ENCODE assay signal across 28 mouse cellular contexts in genomic region chr19:3375945-3376495, GRCm38 (mm10). TPM values are rescaled to one million over a fixed set of nuclear protein-coding genes. Genes with fewer than 3 reads are reported as not detected.
DNase-seq lines count a peak whose midpoint lies in the region; ATAC-seq and TF ChIP-seq lines count a peak whose summit lies in the region.
"Had no signal": no experiment of that assay in that cellular context is flagged by ENCODE, and none has a peak within 500 bp of the region (broad histone marks: within the 10 kb centered on the region; RNA-seq: fewer than 3 reads in every experiment).

No protein-coding gene starts in this region.

- 70% methylated on average over 7 of the region's 7 CpGs for WGBS in neural tube, embryonic 11.5 days
- WGBS in lung, postnatal 0 days = 52% methylated on average over 7 of the region's 7 CpGs

- no peak for TF ChIP-seq CTCF in lung, postnatal 0 days (IDR thresholded peaks at IDR 0.05)

- H3K4me1 ChIP-seq in neural tube, embryonic 11.5 days (ENCODE audit: control insufficient read depth, insufficient read depth, low read length) = no peaks in the 10 kb centered on the region
- H3K4me1 ChIP-seq in brown adipose tissue, adult 24 weeks (ENCODE audit: control insufficient read depth, insufficient read depth, insufficient read length, low read length) = peaks cover 16% of the 10 kb centered on the region
- peaks cover 8% of the 10 kb centered on the region; the same call in 1 of the 2 replicates for H3K4me1 ChIP-seq in lung, postnatal 0 days (ENCODE audit: insufficient read depth, low read depth, low read length)
- H3K4me1 ChIP-seq: embryonic facial prominence, embryonic 12.5 days; hindbrain, embryonic 12.5 days; intestine, embryonic 15.5 days; limb, embryonic 12.5 days; neural tube, embryonic 13.5 days had no signal

- ATAC-seq in neural tube, embryonic 11.5 days (ENCODE audit: insufficient read depth, low FRiP score, low TSS enrichment) = no peak
- ATAC-seq in lung, postnatal 0 days = peak; percentile 81
- ATAC-seq: forebrain, embryonic 14.5 days; hindbrain, postnatal 0 days; intestine, embryonic 15.5 days; midbrain, embryonic 16.5 days had no signal

- H3K36me3 ChIP-seq in neural tube, embryonic 11.5 days (ENCODE audit: control insufficient read depth, insufficient read depth, low read length) = no peaks in the 10 kb centered on the region
- H3K36me3 ChIP-seq in lung, postnatal 0 days (ENCODE audit: insufficient read depth, low read length) = peaks cover 37% of the 10 kb centered on the region
- H3K36me3 ChIP-seq: hindbrain, embryonic 12.5 days; intestine, embryonic 15.5 days had no signal

- no peak overlapping the region for H3K9ac ChIP-seq in neural tube, embryonic 11.5 days (ENCODE audit: low read length)
- H3K9ac ChIP-seq in lung, postnatal 0 days (replicated peaks; ENCODE audit: low read depth) = no peak overlapping the region
- H3K9ac ChIP-seq: embryonic facial prominence, embryonic 12.5 days; heart, embryonic 12.5 days; hindbrain, embryonic 12.5 days; intestine, embryonic 15.5 days; limb, embryonic 12.5 days; neural tube, embryonic 13.5 days had no signal

- H3K4me3 ChIP-seq in neural tube, embryonic 11.5 days (ENCODE audit: low read depth, low read length) = no peak overlapping the region
- H3K4me3 ChIP-seq in brown adipose tissue, adult 24 weeks (ENCODE audit: insufficient read depth, low read depth, low read length) = no peak overlapping the region
- no peak overlapping the region for H3K4me3 ChIP-seq in lung, postnatal 0 days (ENCODE audit: low read depth, low read length)
- H3K4me3 ChIP-seq: embryonic facial prominence, embryonic 12.5 days; heart, adult 2 months; heart, embryonic 12.5 days; hindbrain, embryonic 12.5 days; intestine, embryonic 15.5 days; left cerebral cortex, adult 2 months; limb, embryonic 12.5 days; neural tube, embryonic 13.5 days had no signal

- peak; percentile 67 for TF ChIP-seq EP300 in lung, postnatal 0 days (IDR thresholded peaks at IDR 0.05)

- no peak overlapping the region for H3K4me2 ChIP-seq in neural tube, embryonic 11.5 days (ENCODE audit: low read depth)
- no peak overlapping the region for H3K4me2 ChIP-seq in lung, postnatal 0 days (replicated peaks; ENCODE audit: low read depth, low read length)
- H3K4me2 ChIP-seq: embryonic facial prominence, embryonic 12.5 days; heart, embryonic 12.5 days; hindbrain, embryonic 12.5 days; intestine, embryonic 15.5 days; limb, embryonic 12.5 days; liver, embryonic 11.5 days; midbrain, embryonic 11.5 days; neural tube, embryonic 13.5 days had no signal

- H3K27me3 ChIP-seq in neural tube, embryonic 11.5 days (ENCODE audit: control insufficient read depth, insufficient read depth, low read length) = no peaks in the 10 kb centered on the region
- no peaks in the 10 kb centered on the region for H3K27me3 ChIP-seq in lung, postnatal 0 days (replicated peaks; ENCODE audit: insufficient read depth, low read length)
- H3K27me3 ChIP-seq: embryonic facial prominence, embryonic 12.5 days; heart, embryonic 12.5 days; hindbrain, embryonic 12.5 days; intestine, embryonic 15.5 days; limb, embryonic 12.5 days; neural tube, embryonic 13.5 days had no signal

- H3K27ac ChIP-seq in neural tube, embryonic 11.5 days (ENCODE audit: low read depth, low read length) = no peak overlapping the region
- H3K27ac ChIP-seq in brown adipose tissue, adult 24 weeks (replicated peaks; ENCODE audit: low read depth, low read length) = peak overlapping the region; percentile 75; the same call in 1 of the 2 replicates
- H3K27ac ChIP-seq in lung, postnatal 0 days (ENCODE audit: low read length) = no peak overlapping the region
- H3K27ac ChIP-seq: embryonic facial prominence, embryonic 12.5 days; heart, adult 2 months; hindbrain, embryonic 12.5 days; hindbrain, postnatal 0 days; intestine, embryonic 15.5 days; left cerebral cortex, adult 2 months; limb, embryonic 12.5 days; neural tube, embryonic 13.5 days had no signal

- H3K9me3 ChIP-seq in neural tube, embryonic 11.5 days (ENCODE audit: control insufficient read depth, low read length) = no peaks in the 10 kb centered on the region
- no peaks in the 10 kb centered on the region for H3K9me3 ChIP-seq in lung, postnatal 0 days (ENCODE audit: low read length)
- H3K9me3 ChIP-seq: embryonic facial prominence, embryonic 12.5 days; heart, embryonic 12.5 days; hindbrain, embryonic 12.5 days; intestine, embryonic 15.5 days; limb, embryonic 12.5 days; neural tube, embryonic 13.5 days had no signal

- peak; percentile 5 for DNase-seq in neural tube, embryonic 11.5 days (ENCODE audit: low spot score)
- no peak for DNase-seq in neural tube, embryonic 10.5 days (ENCODE audit: extremely low spot score, low spot score)
- DNase-seq in lung, postnatal 0 days (ENCODE audit: low spot score) = peak; percentile 56
- peak; percentile 60 to 84 for DNase-seq in lung, postnatal 4 days
- no peak for DNase-seq in kidney, postnatal 4 days
- no peak for DNase-seq in thymus, postnatal 25 days
- no peak for DNase-seq in layer of hippocampus, adult 8-10 months (ENCODE audit: low spot score in 2 of 2)
- DNase-seq: B cell, adult 2 months; cerebellum, adult 18-20 months; embryo, embryonic 11 days; heart, adult 2 months; kidney, adult 2 months; right cerebral cortex, postnatal 4 days had no signal

RNA-seq across cellular contexts. Expression of gene Tesmin, which starts 12.6 kb away (rescaled TPM):
- 0.13 TPM in 1 of 2 replicates, not detected in the other for polyA plus RNA-seq in neural tube, embryonic 11.5 days (2014; fragmentation: Nextera tagmentation; extraction: Ambion mirVana)
- not detected in 2 replicates for polyA plus RNA-seq in brown adipose tissue, adult 24 weeks (2012; ENCODE audit: insufficient read depth, insufficient read length, missing spikeins)
- polyA plus RNA-seq in lung, postnatal 0 days (2015; fragmentation: Nextera tagmentation; extraction: Ambion mirVana) = 0.52 and 0.68 TPM in 2 replicates
- total RNA-seq in layer of hippocampus, adult 8-10 months (2022) = under 1 TPM in 3 of 4 experiments, not detected in 1; 0.38 to 0.83 (median 0.43) TPM
- polyA plus RNA-seq: neural tube, embryonic 13.5 days had no signal

RNA-seq across cellular contexts. Expression of gene Gal, which starts 38.3 kb away (rescaled TPM):
- 4.0 and 5.3 TPM in 2 replicates for polyA plus RNA-seq in neural tube, embryonic 11.5 days (2014; fragmentation: Nextera tagmentation; extraction: Ambion mirVana)
- not detected in 2 replicates for polyA plus RNA-seq in brown adipose tissue, adult 24 weeks (2012; ENCODE audit: insufficient read depth, insufficient read length, missing spikeins)
- 5.0 and 8.7 TPM in 2 replicates for polyA plus RNA-seq in lung, postnatal 0 days (2015; fragmentation: Nextera tagmentation; extraction: Ambion mirVana)
- total RNA-seq in layer of hippocampus, adult 8-10 months (2022) = 1 to 10 TPM in 1 of 4 experiments, under 1 TPM in 2, not detected in 1; 0.52 to 1.0 (median 0.63) TPM
- total RNA-seq: gastrocnemius, postnatal 4 days; heart, adult 2 months had no signal
- polyA plus RNA-seq: liver, embryonic 16.5 days had no signal

RNA-seq across cellular contexts. Expression of gene Cpt1a, which starts 53.9 kb away (rescaled TPM):
- 6.6 and 8.0 TPM in 2 replicates for polyA plus RNA-seq in neural tube, embryonic 11.5 days (2014; fragmentation: Nextera tagmentation; extraction: Ambion mirVana)
- polyA plus RNA-seq in brown adipose tissue, adult 24 weeks (2012; ENCODE audit: insufficient read depth, insufficient read length, missing spikeins) = 4.4 and 10.0 TPM in 2 replicates
- 46.6 and 47.9 TPM in 2 replicates for polyA plus RNA-seq in lung, postnatal 0 days (2015; fragmentation: Nextera tagmentation; extraction: Ambion mirVana)
- 10 to 100 TPM; 24.0 to 30.2 (median 26.7) TPM for total RNA-seq in layer of hippocampus, adult 8-10 months (2022)

Comparison
In these comparisons a context has a peak if more than half of its experiments do, and no peak if none do; other contexts are left out.
1. DNase-seq: peak in neural tube, embryonic 11.5 days (single experiment), lung, postnatal 0 days (single experiment) and lung, postnatal 4 days (2 of 2); none in neural tube, embryonic 10.5 days (single experiment), kidney, postnatal 4 days (0 of 2), thymus, postnatal 25 days (single experiment) and layer of hippocampus, adult 8-10 months (0 of 2).